In the genomic region with DNA sequence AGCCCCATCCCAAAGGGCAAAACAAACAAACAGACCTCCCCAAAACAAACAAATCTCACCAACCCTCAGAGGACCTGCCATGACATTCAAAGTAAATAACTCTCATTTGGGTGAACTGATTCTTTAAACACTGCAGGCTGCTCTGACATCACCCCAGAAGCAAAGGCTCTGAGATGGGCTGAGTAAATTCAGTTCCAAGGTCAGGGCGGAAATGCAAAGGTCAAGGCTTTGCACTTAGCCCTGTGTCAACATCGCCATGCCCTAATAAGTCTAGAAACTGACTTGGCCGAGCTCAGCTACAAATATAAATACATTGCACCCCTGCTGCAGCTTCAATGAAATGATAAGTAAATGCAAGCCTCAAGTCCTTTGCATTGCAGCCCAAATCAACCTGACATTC, we compare ENCODE assay signal across 10 mouse cellular contexts.
DNase-seq lines count a peak whose midpoint lies in the region; ATAC-seq and TF ChIP-seq lines count a peak whose summit lies in the region.
"Had no signal": no experiment of that assay in that cellular context is flagged by ENCODE, and none has a peak within 500 bp of the region (broad histone marks: within the 10 kb centered on the region; RNA-seq: fewer than 3 reads in every experiment).

No protein-coding gene starts in this region.

- H3K27me3 ChIP-seq in intestine, embryonic 15.5 days (replicated peaks) = no peaks in the 10 kb centered on the region
- no peaks in the 10 kb centered on the region for H3K27me3 ChIP-seq in intestine, postnatal 0 days (replicated peaks; ENCODE audit: control insufficient read depth, insufficient read depth, low read length)
- H3K27me3 ChIP-seq in limb, embryonic 10.5 days (ENCODE audit: low read depth, poor library complexity, severe bottlenecking) = no peaks in the 10 kb centered on the region
- no peaks in the 10 kb centered on the region for H3K27me3 ChIP-seq in forebrain, embryonic 14.5 days (replicated peaks; ENCODE audit: control insufficient read depth, insufficient read depth, low read length)

- H3K4me3 ChIP-seq in intestine, embryonic 15.5 days (replicated peaks) = no peak overlapping the region
- H3K4me3 ChIP-seq in intestine, postnatal 0 days (ENCODE audit: low read depth, low read length) = no peak overlapping the region
- H3K4me3 ChIP-seq in limb, embryonic 10.5 days = no peak overlapping the region
- H3K4me3 ChIP-seq in forebrain, embryonic 14.5 days (ENCODE audit: low read depth, low read length) = no peak overlapping the region
- H3K4me3 ChIP-seq: gastrocnemius, adult 2 months; heart, embryonic 10.5 days had no signal

- no peak for TF ChIP-seq CTCF in intestine, postnatal 0 days (IDR thresholded peaks at IDR 0.05; ENCODE audit: low read depth)

- no peak overlapping the region for H3K4me2 ChIP-seq in intestine, embryonic 15.5 days (replicated peaks)
- H3K4me2 ChIP-seq in intestine, postnatal 0 days (replicated peaks; ENCODE audit: low read depth) = no peak overlapping the region
- H3K4me2 ChIP-seq in forebrain, embryonic 14.5 days (ENCODE audit: low read length) = no peak overlapping the region

- WGBS in intestine, embryonic 15.5 days = 31% methylated on average over 3 of the region's 3 CpGs
- 21% methylated on average over 3 of the region's 3 CpGs for WGBS in intestine, postnatal 0 days
- WGBS in limb, embryonic 10.5 days = 36% methylated on average over 3 of the region's 3 CpGs
- WGBS in forebrain, embryonic 14.5 days = 80% methylated on average over 3 of the region's 3 CpGs

- no peaks in the 10 kb centered on the region for H3K36me3 ChIP-seq in intestine, embryonic 15.5 days
- H3K36me3 ChIP-seq in intestine, postnatal 0 days (ENCODE audit: control insufficient read depth, insufficient read depth) = no peaks in the 10 kb centered on the region
- H3K36me3 ChIP-seq in limb, embryonic 10.5 days = no peaks in the 10 kb centered on the region
- H3K36me3 ChIP-seq in forebrain, embryonic 14.5 days (ENCODE audit: control insufficient read depth, insufficient read depth, low read length) = no peaks in the 10 kb centered on the region
- H3K36me3 ChIP-seq: heart, embryonic 10.5 days had no signal

- H3K4me1 ChIP-seq in intestine, embryonic 15.5 days (replicated peaks) = peaks cover 16% of the 10 kb centered on the region
- no peaks in the 10 kb centered on the region for H3K4me1 ChIP-seq in intestine, postnatal 0 days (replicated peaks; ENCODE audit: control insufficient read depth, insufficient read depth, low read length)
- peaks cover 42% of the 10 kb centered on the region for H3K4me1 ChIP-seq in limb, embryonic 10.5 days
- peaks cover 11% of the 10 kb centered on the region for H3K4me1 ChIP-seq in forebrain, embryonic 14.5 days (ENCODE audit: control insufficient read depth, insufficient read depth, low read length)

- no peak overlapping the region for H3K27ac ChIP-seq in intestine, embryonic 15.5 days
- no peak overlapping the region for H3K27ac ChIP-seq in intestine, postnatal 0 days (ENCODE audit: low read depth, low read length)
- H3K27ac ChIP-seq in limb, embryonic 10.5 days = peak overlapping the region; percentile 34; the same call in 1 of the 2 replicates
- no peak overlapping the region for H3K27ac ChIP-seq in forebrain, embryonic 14.5 days (ENCODE audit: low read depth, low read length)
- H3K27ac ChIP-seq: gastrocnemius, adult 2 months; heart, embryonic 10.5 days had no signal

- no peaks in the 10 kb centered on the region for H3K9me3 ChIP-seq in intestine, embryonic 15.5 days
- no peaks in the 10 kb centered on the region for H3K9me3 ChIP-seq in intestine, postnatal 0 days (ENCODE audit: control insufficient read depth)
- no peaks in the 10 kb centered on the region for H3K9me3 ChIP-seq in limb, embryonic 10.5 days (replicated peaks)
- H3K9me3 ChIP-seq in forebrain, embryonic 14.5 days (replicated peaks; ENCODE audit: control insufficient read depth, low read length) = no peaks in the 10 kb centered on the region
- H3K9me3 ChIP-seq: heart, embryonic 10.5 days had no signal

- no peak overlapping the region for H3K9ac ChIP-seq in intestine, embryonic 15.5 days
- H3K9ac ChIP-seq in intestine, postnatal 0 days (ENCODE audit: low read depth, low read length) = no peak overlapping the region
- H3K9ac ChIP-seq in forebrain, embryonic 14.5 days (ENCODE audit: low read length) = no peak overlapping the region

- ATAC-seq in intestine, embryonic 15.5 days = 0 out of 2 replicates have a peak, but pooled peaks have one; percentile 47
- ATAC-seq in intestine, postnatal 0 days = no peak
- ATAC-seq in forebrain, embryonic 14.5 days = no peak
- no peak for ATAC-seq in CD4-positive, CD25-positive, alpha-beta regulatory T cell, adult 4 months

- DNase-seq in adrenal gland, postnatal 36 days = peak; percentile 69 to 75
- no peak for DNase-seq in limb, embryonic 10.5 days (ENCODE audit: low spot score)
- peak; percentile 25 for DNase-seq in lung, postnatal 36 days
- no peak for DNase-seq in forebrain, embryonic 14.5 days (ENCODE audit: low spot score)
- no peak for DNase-seq in urinary bladder, postnatal 25 days (ENCODE audit: low spot score)
- DNase-seq: gastrocnemius, adult 2 months had no signal

Comparison
In these comparisons a context has a peak if more than half of its experiments do, and no peak if none do; other contexts are left out.
1. DNase-seq: peak in adrenal gland, postnatal 36 days (2 of 2) and lung, postnatal 36 days (single experiment); none in limb, embryonic 10.5 days (single experiment), forebrain, embryonic 14.5 days (single experiment) and urinary bladder, postnatal 25 days (single experiment).